In the genomic region with DNA sequence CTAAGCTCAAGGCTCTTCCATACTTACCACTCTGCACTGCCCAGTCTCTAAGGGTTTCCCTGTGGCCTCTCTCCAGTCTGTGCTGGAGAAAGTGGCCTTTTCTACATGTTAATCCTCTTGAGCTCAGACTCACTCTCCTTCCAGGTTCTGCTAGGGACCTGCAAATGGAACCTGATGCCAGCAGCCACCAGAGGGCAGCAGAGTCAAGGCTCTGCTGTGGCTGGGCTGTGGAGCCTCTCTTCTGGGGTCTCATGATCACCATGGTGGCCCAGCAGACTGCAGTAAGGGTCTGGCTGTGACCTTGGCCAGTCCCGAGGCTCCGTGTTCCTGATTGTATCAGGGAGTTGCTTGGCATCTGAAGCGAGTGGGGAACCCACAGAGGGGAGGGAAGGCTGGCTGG, we compare ENCODE assay signal across 9 mouse cellular contexts. TPM values are rescaled to one million over a fixed set of nuclear protein-coding genes. Genes with fewer than 3 reads are reported as not detected.
A peak's percentile ranks its signal among the peaks of the same experiment; 100 is the strongest.
DNase-seq lines count a peak whose midpoint lies in the region; ATAC-seq and TF ChIP-seq lines count a peak whose summit lies in the region.
"Had no signal": no experiment of that assay in that cellular context is flagged by ENCODE, and none has a peak within 500 bp of the region (broad histone marks: within the 10 kb centered on the region; RNA-seq: fewer than 3 reads in every experiment).

No protein-coding gene starts in this region.

- peak; percentile 50 for DNase-seq in layer of hippocampus, adult 11-12 months (ENCODE audit: low spot score)
- no peak for DNase-seq in layer of hippocampus, adult 9-11 months
- DNase-seq in R1 (ENCODE audit: low read depth, low spot score): peak; percentile 65
- peak; percentile 80 for DNase-seq in embryo, embryonic 10 days (ENCODE audit: low spot score)
- peak; percentile 81 for DNase-seq in hindbrain, embryonic 10.5 days (ENCODE audit: low spot score)
- DNase-seq in limb, embryonic 14.5 days (ENCODE audit: low spot score): peak; percentile 44
- DNase-seq in retina, adult 2 months (ENCODE audit: low read depth, low spot score): peak; percentile 39

- no peak overlapping the region for H3K9ac ChIP-seq in limb, embryonic 14.5 days (ENCODE audit: low read depth, low read length, severe bottlenecking)

- H3K9me3 ChIP-seq in hindbrain, embryonic 10.5 days: peaks cover 4% of the 10 kb centered on the region; the same call in 1 of the 2 replicates
- H3K9me3 ChIP-seq in limb, embryonic 14.5 days (ENCODE audit: control insufficient read depth, low read length): no peaks in the 10 kb centered on the region

- H3K27me3 ChIP-seq in hindbrain, embryonic 10.5 days (ENCODE audit: insufficient read depth, poor library complexity, severe bottlenecking): peaks cover 10% of the 10 kb centered on the region
- no peaks in the 10 kb centered on the region for H3K27me3 ChIP-seq in limb, embryonic 14.5 days (ENCODE audit: control insufficient read depth, insufficient read depth, low read length)

- H3K36me3 ChIP-seq in hindbrain, embryonic 10.5 days: no peaks in the 10 kb centered on the region
- no peaks in the 10 kb centered on the region for H3K36me3 ChIP-seq in limb, embryonic 14.5 days (ENCODE audit: control insufficient read depth, insufficient read depth, low read length)

- no peak overlapping the region for H3K4me3 ChIP-seq in hindbrain, embryonic 10.5 days
- no peak overlapping the region for H3K4me3 ChIP-seq in limb, embryonic 14.5 days (replicated peaks; ENCODE audit: low read length)

- no peak overlapping the region for H3K4me2 ChIP-seq in limb, embryonic 14.5 days (replicated peaks; ENCODE audit: low read depth, low read length, severe bottlenecking)

- 4% methylated on average over 3 of the region's 3 CpGs for WGBS in hindbrain, embryonic 10.5 days
- 6% methylated on average over 3 of the region's 3 CpGs for WGBS in limb, embryonic 14.5 days

- no peak overlapping the region for H3K27ac ChIP-seq in hindbrain, embryonic 10.5 days
- H3K27ac ChIP-seq in limb, embryonic 14.5 days (replicated peaks; ENCODE audit: low read depth, low read length): no peak overlapping the region

- TF ChIP-seq POLR2A in limb, embryonic 14.5 days (IDR thresholded peaks at IDR 0.05; ENCODE audit: borderline replicate concordance, extremely low read depth, insufficient read depth, insufficient read length): no peak

- peaks cover 27% of the 10 kb centered on the region for H3K4me1 ChIP-seq in hindbrain, embryonic 10.5 days (replicated peaks)
- no peaks in the 10 kb centered on the region for H3K4me1 ChIP-seq in limb, embryonic 14.5 days (ENCODE audit: control insufficient read depth, insufficient read depth, low read length)

- ATAC-seq in limb, embryonic 14.5 days (ENCODE audit: low FRiP score, low read depth): no peak
- no peak for ATAC-seq in erythroid progenitor cell, adult 5-6 weeks (replicated peaks; ENCODE audit: low FRiP score, poor library complexity, severe bottlenecking)

RNA-seq across cellular contexts. Expression of gene Pax7, which starts 39.3 kb away (rescaled TPM):
- polyA plus RNA-seq in hindbrain, embryonic 10.5 days (2016; fragmentation: Nextera tagmentation; extraction: Ambion mirVana): 2.3 and 2.6 TPM in 2 replicates
- polyA plus RNA-seq in limb, embryonic 14.5 days (2012; rRNA removed): 4.7 and 7.0 TPM in 2 replicates
- 1.0 and 1.9 TPM in 2 replicates for polyA plus RNA-seq in limb, embryonic 14.5 days (2014; fragmentation: Nextera tagmentation; extraction: Ambion mirVana)
- not detected in 2 replicates for total RNA-seq in erythroid progenitor cell, adult 5-6 weeks (2015; ENCODE audit: low replicate concordance)
- not detected in 2 replicates for total RNA-seq in erythroid progenitor cell, adult 5-6 weeks (2017; ENCODE audit: low replicate concordance)
- total RNA-seq: heart, adult 18-20 months had no signal
